Mouse (Mus musculus) regulatory T cell (primary cell): Measurements from ENCODE around the gene Rab4b.

ENCODE experiments used
- in situ Hi-C: fragments of 300-600 bp; cut with MboI, MseI; formaldehyde crosslinking; loops from one replicate; pipeline ENCODE4 v1.15.1; 2025; ENCODE audit warnings: high pct_unique_total_duplicates

Rab4b gene

DNA sequence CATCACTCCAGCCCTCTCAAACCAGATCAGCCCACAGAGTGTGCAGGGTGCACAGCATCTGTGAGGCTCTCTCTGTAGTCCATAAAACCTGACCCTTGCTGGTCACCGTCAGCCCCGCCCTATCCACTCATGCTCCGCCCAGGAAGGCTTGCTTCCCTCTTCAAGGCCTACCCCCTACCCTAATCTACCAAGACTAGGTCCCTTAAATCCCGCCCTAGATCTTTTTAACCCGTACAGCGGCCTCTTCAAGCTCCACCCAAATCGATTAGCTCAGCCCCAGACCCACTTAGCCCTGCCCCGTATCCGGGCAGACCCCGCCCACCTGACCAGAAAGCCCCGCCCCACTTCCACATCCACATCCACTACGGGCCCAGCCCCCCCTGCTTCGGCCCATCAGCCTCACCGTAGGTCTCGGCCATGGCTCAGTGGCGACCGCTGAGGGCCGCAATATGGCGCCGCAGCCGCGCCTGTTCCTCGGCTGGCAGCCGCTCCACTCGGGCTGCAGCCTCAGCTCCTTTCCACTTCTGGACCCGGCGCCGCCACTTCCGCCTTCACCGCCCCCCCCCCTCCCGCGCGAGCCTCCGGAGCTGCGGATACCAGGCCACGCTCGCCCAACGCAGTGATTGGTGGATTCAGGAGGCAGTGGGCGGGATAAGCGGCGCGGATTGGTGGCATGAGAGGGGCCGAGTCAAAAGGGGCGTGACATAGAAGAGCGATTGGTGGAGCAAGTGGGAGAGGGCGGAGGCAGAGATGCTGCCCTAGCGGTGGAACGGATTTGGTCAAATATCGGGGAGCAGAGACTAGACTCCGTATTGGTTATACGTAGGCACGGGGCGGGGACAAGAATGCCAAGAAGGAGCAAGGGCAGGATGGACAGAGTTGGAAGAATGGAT lies at the start of gene Rab4b:
Gene Rab4b (minus strand): TSS at position 573 of the 893 bp plus-strand sequence.
- in situ Hi-C loops, result loop anchor here (25.0 kb wide), 2 partner anchors 1491 to 1916 kb away; partner anchors contain the start of genes B9d2, Cic, Erf and Tgfb1

GRCm38 (mm10) chr7:27228281-27228821 lies 49.7 kb upstream of the Rab4b start, which contains the start of gene Itpkc:
Gene Itpkc (minus strand): TSS chr7:27228661.
- in situ Hi-C loops, result no loop called here

- in situ Hi-C loops, result no loop called here
Observed at GRCm38 (mm10) chr7:27227676-27228075, 49.0 kb upstream of the Rab4b start.

DNA sequence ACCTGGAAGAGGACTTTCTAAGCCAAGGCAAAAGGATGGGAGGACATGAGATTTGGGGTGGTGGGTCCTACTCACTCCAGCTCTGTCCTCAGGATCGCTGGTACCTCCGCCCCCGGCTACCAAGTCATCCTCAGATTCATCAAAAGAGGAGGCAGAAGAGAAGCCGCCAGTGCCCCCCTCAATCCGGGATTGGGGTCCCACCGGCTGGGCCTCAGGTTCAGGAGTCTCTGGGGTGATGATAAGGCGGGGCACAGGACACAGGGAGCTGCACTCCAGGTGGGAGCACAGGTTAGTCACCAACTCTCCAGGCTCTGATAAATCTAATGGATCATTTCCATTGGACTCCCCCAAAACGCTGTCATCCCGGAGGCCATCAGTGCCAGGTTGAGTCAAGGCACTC lies 48.6 kb upstream of the Rab4b start:
- in situ Hi-C loops, result no loop called here

GRCm38 (mm10) chr7:27224877-27225575 lies 46.3 kb upstream of the Rab4b start:
- in situ Hi-C loops, result no loop called here

DNA sequence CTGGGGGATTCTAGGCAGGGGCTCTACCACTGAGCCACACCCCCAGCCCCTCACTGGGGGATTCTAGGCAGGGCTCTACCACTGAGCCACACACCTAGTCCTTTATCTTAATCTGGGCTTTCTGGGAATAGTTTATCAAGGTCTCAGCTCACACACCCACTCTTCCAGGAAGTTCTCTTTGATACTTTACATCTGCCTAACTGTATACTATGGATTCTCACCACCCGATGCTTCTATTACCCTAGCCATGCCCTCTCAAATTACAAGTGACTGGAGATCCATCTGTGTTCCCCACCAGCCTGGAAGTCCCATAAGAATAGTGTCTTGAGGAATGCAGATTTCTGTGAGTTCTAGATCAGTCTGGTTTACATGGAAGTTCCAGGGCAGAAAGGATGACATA lies 43.8 kb upstream of the Rab4b start:
- in situ Hi-C loops, result no loop called here

- in situ Hi-C loops, result no loop called here
Observed at GRCm38 (mm10) chr7:27221939-27222338, 43.2 kb upstream of the Rab4b start.

DNA sequence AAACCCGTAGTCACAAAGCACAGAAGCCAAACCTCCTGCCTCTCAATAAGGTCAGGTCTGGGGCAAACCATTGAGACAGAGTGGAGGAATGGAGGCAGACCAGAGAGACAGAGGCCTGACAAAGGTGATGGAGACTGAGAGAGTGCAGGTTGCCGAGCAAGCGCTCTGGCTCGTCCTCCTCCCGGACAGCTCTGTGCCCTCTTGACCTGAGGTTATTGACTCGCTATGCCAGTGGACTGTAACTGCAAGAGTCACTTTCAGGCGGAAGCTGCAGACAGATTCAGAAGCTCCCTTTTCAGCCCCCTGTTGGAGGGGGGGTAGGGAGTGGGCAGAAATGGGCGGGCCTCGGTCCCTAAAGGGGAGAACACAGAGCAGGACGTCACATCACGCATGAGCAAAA lies 41.2 kb upstream of the Rab4b start:
- in situ Hi-C loops, result no loop called here

- in situ Hi-C loops, result no loop called here
Observed at GRCm38 (mm10) chr7:27218586-27218985, 39.9 kb upstream of the Rab4b start.

DNA sequence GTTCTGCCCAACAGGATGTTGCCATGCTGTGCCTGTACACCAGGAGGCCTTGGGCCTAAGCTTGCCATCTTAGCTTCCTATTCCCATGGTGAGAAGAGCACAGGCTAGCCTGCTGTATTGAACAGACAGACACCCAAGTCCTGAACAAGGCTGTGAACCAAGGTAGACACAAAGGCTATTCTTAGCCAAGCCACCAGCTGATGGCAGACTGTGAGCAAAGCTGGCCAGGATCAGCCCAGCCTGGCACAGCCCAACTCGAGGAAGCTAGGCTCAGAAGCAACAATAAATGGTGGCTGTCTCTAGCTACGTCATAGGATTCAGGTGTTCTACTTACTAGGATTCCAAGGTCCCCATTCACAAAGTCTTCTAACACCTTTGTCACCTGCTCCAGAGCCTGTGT lies 33.9 kb upstream of the Rab4b start:
- in situ Hi-C loops, result no loop called here

DNA sequence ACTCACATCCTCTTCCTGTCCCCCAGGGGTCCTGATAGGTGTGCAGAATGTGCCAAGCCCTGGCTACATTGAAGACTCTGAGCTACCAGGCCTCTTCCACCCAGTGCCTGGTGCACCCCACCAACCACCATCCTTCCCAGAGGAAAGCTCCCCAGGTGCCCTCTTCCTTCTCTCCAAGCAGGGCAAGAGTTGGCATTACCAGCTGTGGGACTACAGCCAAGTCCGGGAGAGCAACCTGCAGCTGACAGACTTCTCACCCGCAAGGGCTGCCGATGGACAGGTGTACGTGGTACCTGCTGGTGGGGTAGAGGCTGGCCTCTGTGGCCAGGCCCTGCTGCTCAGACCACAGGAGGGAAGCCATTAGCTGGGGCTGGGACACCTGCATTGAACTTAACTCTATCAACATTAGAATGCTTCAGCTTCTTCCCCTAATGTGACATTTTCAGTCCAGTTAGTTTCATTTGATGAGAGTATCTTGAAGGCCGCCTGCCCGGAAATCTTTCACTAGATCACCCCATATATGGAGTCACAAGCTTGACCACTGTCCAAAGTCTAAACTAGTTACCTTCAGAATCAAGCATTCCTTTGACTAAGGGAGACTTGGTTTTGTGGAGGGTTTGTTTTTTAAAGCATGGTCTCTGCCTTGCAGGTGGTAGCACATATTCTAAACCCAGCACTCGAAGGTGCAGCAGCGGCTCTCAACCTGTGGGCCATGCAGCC lies 25.2 kb upstream of the Rab4b start:
- in situ Hi-C loops, result no loop called here

DNA sequence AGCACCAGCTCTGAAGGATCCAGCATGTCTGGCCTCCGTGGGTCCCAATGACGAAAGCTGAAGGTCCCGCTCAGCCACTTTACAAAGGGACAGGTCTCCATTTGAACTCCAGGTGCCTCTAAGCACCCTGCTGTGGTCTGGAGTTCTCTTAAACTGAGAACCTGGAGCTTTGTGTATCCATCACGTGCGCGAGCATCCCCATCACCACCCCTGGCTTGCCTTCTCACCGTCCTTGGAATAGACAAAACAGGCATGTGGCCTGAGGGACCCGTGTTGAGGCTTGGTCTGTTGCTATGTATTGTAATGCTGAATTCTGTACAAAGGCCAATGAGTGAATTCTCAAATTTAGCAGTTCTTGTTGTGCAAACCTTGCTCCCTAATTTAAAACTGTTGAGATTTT lies 20.1 kb upstream of the Rab4b start:
- in situ Hi-C loops, result loop anchor here (25.0 kb wide), 2 partner anchors 1511 to 1936 kb away; partner anchors contain the start of genes B9d2, Cic, Erf and Tgfb1

DNA sequence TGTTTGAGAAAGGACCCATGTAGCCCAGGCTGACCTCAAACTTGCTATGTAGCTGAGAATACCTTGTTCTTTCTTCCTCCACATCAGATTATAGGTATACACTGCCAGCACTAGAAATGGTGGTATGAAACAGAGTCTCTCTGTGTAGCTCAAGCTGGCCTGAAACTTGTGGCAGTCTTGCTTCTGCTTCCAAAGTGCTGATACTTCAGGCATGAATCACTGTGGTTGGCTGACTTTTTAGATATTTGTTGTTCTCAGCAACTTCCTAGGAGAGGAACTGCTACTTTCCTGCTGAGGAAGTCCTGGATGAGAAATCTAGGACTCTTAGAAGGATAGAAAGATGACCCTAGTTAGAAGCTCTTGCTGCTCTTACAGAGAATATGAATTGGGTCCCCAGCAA lies 19.7 kb upstream of the Rab4b start:
- in situ Hi-C loops, result loop anchor here (25.0 kb wide), 2 partner anchors 1511 to 1936 kb away; partner anchors contain the start of genes B9d2, Cic, Erf and Tgfb1

DNA sequence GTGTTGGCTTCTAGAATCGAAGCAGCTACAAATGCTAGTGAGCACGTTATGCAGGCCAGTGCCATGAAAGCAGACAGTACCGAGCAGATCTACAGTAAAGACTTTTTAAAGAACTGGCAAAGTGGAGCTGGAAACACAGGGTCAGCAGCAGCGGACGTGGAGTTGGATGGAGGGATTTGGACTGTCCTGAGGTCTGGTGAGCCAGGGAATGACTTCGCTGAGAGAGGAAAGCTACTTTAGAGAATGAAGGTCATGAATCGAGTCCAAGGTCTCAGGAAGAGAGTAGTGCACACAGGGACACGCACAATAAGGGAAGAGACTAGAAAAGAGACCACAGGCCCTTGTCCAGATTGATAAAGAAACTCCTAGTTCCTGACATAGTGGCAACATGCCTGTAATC lies 18.9 kb upstream of the Rab4b start:
- in situ Hi-C loops, result loop anchor here (25.0 kb wide), 2 partner anchors 1510 to 1935 kb away; partner anchors contain the start of genes B9d2, Cic, Erf and Tgfb1

DNA sequence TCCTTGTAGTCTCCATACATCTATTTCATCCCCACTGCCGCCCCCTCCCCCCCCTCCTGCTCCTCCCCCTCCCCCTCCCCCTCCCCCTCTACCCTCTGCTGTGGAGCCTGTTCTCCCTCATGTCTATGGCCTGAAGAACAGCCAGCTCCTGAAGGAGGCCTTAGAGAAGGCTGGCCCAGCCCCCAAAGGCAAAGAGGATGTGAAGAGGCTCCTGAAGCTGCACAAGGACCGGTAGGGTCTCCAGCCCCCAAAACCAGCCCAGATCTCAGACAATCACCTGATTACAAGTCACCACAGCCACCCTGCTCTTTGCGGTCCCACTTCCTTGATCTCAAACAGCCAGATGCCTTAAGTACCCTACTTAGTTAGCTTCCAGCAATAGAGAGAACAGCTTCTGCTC lies 18.4 kb upstream of the Rab4b start:
- in situ Hi-C loops, result loop anchor here (25.0 kb wide), 2 partner anchors 1510 to 1935 kb away; partner anchors contain the start of genes B9d2, Cic, Erf and Tgfb1

GRCm38 (mm10) chr7:27195681-27196611 lies 17.2 kb upstream of the Rab4b start, which contains the start of the genes BC024978 and Snrpa:
Gene BC024978 (plus strand): TSS chr7:27195781.
Gene Snrpa (minus strand): TSS chr7:27196271.
- in situ Hi-C loops, result loop anchor here (25.0 kb wide), 2 partner anchors 1509 to 1934 kb away; partner anchors contain the start of genes B9d2, Cic, Erf and Tgfb1

DNA sequence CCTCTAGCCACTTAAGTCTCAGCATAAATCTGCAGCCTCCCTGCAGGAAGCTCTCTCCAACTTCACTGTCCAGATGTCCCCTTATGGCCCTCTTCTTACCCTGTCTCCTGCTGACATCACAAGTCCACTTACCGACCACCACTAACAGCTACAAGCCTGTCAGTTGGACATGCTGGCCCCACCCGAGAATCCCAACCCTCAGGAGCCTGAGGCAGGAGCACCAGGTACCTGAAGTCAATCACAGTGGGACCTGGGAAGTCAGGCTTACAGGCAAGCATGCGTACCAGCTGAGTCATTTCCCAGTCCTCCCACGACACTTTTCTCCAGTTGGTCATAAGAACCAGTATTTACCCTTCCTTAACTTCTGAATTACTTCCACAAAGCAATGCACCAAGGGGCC lies 15.0 kb upstream of the Rab4b start:
- in situ Hi-C loops, result loop anchor here (5.0 to 25.0 kb wide), 3 partner anchors 39 to 1931 kb away; partner anchors contain the start of genes B9d2, Cic, Coq8b and Erf

DNA sequence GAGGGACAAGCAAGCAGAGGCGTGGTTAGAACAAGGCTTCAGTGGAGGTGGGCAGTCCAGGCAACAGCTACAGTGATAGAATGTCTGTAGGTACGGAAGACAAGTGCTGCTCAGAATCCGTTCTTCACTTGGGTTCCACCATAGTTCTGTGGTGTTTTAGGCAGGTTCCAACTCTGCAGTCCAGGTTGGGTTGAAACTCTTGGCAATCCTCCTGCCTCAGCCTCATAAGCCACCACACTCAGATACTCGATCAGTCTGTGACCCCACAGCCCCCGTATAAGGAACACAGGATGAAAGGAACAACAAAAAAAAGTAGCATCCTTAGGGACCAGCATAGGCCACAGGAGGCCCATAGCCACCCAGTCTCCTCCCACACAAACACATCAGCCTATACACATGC lies 13.7 kb upstream of the Rab4b start:
- in situ Hi-C loops, result loop anchor here (5.0 to 25.0 kb wide), 3 partner anchors 40 to 1930 kb away; partner anchors contain the start of genes B9d2, Cic, Coq8b and Erf

DNA sequence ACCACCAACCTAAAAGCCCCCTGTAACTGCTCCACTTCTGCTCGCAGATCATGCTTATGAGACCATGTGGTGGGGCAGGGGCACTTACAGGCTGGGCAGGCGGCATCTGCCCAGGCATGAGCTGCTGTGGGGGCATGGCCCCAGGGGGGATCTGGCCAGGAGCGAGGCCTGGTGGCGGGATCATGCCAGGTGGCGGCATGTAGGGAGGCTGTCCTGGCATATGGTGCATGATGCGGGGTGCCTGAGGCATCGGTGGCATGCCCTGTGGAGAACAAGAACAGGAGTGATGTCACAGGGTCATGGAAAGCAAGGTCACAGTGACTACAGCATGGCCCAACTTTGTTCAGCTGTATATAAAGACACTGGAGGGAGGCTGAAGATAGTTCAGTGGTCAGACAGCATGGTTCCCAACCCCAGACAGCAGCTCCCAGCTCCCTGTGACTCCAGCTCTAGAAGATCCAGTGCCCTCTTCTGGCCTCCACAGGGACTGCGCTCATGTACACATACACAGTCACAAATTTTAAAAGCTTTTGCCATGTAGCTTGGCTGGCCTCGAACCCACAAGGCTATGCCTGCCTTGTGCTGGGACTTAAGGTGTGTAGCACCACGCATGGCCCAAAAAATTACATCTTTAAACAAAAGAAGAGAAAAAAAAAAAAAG lies 10.7 kb upstream of the Rab4b start:
- in situ Hi-C loops, result loop anchor here (25.0 kb wide), 2 partner anchors 1502 to 1927 kb away; partner anchors contain the start of genes B9d2, Cic, Erf and Tgfb1
